Mouse (Mus musculus) adrenal gland, postnatal 4 days (tissue): ENCODE data around the gene Gm20696. TPM values are rescaled to one million over a fixed set of nuclear protein-coding genes. Genes with fewer than 3 reads are reported as not detected.

Experiments
- DNase-seq, 2 experiments: peaks; one replicate each; pipeline ENCODE4 v3.0.0; 2021 to 2022; ENCODE audit warnings: low spot score in 2 of 2, mixed read lengths in 2 of 2
- total RNA-seq, 2 experiments: library from RNA; stranded (reverse); gene quantifications; 2 replicates each; pipeline ENCODE4 v1.2.3; 2021

Gene Gm20696
- total RNA-seq, 2 experiments from 2014 or later, result 6.2 to 6.8 TPM

- DNase-seq, result no peak
Observed at GRCm38 (mm10) chr6:99302662-99303435, 363.7 kb downstream of the Gm20696 start.

- no peak for DNase-seq
Observed at GRCm38 (mm10) chr6:99301923-99302322, 364.7 kb downstream of the Gm20696 start.

- no peak for DNase-seq
Observed at GRCm38 (mm10) chr6:99300235-99300634, 366.4 kb downstream of the Gm20696 start.

- no peak for DNase-seq
Observed at GRCm38 (mm10) chr6:99299196-99299595, 367.4 kb downstream of the Gm20696 start.

GRCm38 (mm10) chr6:99297535-99297934, 369.1 kb downstream of the Gm20696 start:
- DNase-seq, result no peak

- DNase-seq, result no peak
Observed at GRCm38 (mm10) chr6:99295495-99295894, 371.1 kb downstream of the Gm20696 start.

GRCm38 (mm10) chr6:99289220-99289619, 377.4 kb downstream of the Gm20696 start:
- DNase-seq, result no peak

- DNase-seq, result no peak
Observed at GRCm38 (mm10) chr6:99285026-99285425, 381.6 kb downstream of the Gm20696 start.

GRCm38 (mm10) chr6:99284019-99284418, 382.6 kb downstream of the Gm20696 start:
- no peak for DNase-seq

GRCm38 (mm10) chr6:99282866-99283657, 383.5 kb downstream of the Gm20696 start:
- DNase-seq, result no peak

- no peak for DNase-seq
Observed at GRCm38 (mm10) chr6:99281433-99281832, 385.2 kb downstream of the Gm20696 start.

GRCm38 (mm10) chr6:99280619-99281018, 386.0 kb downstream of the Gm20696 start:
- no peak for DNase-seq

GRCm38 (mm10) chr6:99277251-99277650, 389.3 kb downstream of the Gm20696 start:
- no peak for DNase-seq

- DNase-seq, result no peak
Observed at GRCm38 (mm10) chr6:99276297-99276653, 390.3 kb downstream of the Gm20696 start.

GRCm38 (mm10) chr6:99275381-99276296, 391.0 kb downstream of the Gm20696 start:
- DNase-seq, result no peak

GRCm38 (mm10) chr6:99274667-99275066, 391.9 kb downstream of the Gm20696 start:
- no peak for DNase-seq

GRCm38 (mm10) chr6:99274222-99274621, 392.4 kb downstream of the Gm20696 start:
- DNase-seq, result no peak

- no peak for DNase-seq
Observed at GRCm38 (mm10) chr6:99273177-99273576, 393.4 kb downstream of the Gm20696 start.

GRCm38 (mm10) chr6:99272174-99272573, 394.4 kb downstream of the Gm20696 start:
- no peak for DNase-seq

GRCm38 (mm10) chr6:99271741-99272140, 394.9 kb downstream of the Gm20696 start:
- no peak for DNase-seq

- DNase-seq, result no peak
Observed at GRCm38 (mm10) chr6:99269921-99270320, 396.7 kb downstream of the Gm20696 start.
